Mouse (Mus musculus) liver, embryonic 13.5 days (tissue): Measurements from ENCODE around the gene Usp27x. TPM values are rescaled to one million over a fixed set of nuclear protein-coding genes. Genes with fewer than 3 reads are reported as not detected.

ENCODE experiments used
- polyA plus RNA-seq: library from polyadenylated mRNA; unstranded; fragments of >200 nt; fragmentation: Nextera tagmentation; extraction: Ambion mirVana; gene quantifications from 2 replicates; pipeline ENCODE4 v1.2.1, GENCODE M21; 2015

The Usp27x gene
- polyA plus RNA-seq, 1 experiment from 2014 or later: 0.10 TPM

Other genes starting within 250 kb of the Usp27x start
- 2.9 and 3.8 TPM in 2 replicates for gene Clcn5, start 56.5 kb downstream of the Usp27x start, polyA plus RNA-seq
- gene Foxp3, start 197.8 kb upstream of the Usp27x start, polyA plus RNA-seq: 0.05 TPM in 1 of 2 replicates, not detected in the other
- gene Ppp1r3f, start 198.5 kb upstream of the Usp27x start, polyA plus RNA-seq: 0.17 and 0.37 TPM in 2 replicates
- 22.3 and 23.4 TPM in 2 replicates for gene Ccdc22, start 229.7 kb upstream of the Usp27x start, polyA plus RNA-seq
- gene Cacna1f, start 231.3 kb upstream of the Usp27x start, polyA plus RNA-seq: 0.10 TPM in 1 of 2 replicates, not detected in the other